Mouse (Mus musculus) neural tube, postnatal 0 days (tissue): ENCODE data around the gene Cyb5d2. TPM values are rescaled to one million over a fixed set of nuclear protein-coding genes. Genes with fewer than 3 reads are reported as not detected.

Experiments used
- polyA plus RNA-seq: library from polyadenylated mRNA; unstranded; fragments of >200 nt; fragmentation: Nextera tagmentation; extraction: Ambion mirVana; gene quantifications from 2 replicates; pipeline ENCODE4 v1.2.1, GENCODE M21; 2015

Gene Cyb5d2
- polyA plus RNA-seq = 8.7 and 10.5 TPM in 2 replicates

DNA sequence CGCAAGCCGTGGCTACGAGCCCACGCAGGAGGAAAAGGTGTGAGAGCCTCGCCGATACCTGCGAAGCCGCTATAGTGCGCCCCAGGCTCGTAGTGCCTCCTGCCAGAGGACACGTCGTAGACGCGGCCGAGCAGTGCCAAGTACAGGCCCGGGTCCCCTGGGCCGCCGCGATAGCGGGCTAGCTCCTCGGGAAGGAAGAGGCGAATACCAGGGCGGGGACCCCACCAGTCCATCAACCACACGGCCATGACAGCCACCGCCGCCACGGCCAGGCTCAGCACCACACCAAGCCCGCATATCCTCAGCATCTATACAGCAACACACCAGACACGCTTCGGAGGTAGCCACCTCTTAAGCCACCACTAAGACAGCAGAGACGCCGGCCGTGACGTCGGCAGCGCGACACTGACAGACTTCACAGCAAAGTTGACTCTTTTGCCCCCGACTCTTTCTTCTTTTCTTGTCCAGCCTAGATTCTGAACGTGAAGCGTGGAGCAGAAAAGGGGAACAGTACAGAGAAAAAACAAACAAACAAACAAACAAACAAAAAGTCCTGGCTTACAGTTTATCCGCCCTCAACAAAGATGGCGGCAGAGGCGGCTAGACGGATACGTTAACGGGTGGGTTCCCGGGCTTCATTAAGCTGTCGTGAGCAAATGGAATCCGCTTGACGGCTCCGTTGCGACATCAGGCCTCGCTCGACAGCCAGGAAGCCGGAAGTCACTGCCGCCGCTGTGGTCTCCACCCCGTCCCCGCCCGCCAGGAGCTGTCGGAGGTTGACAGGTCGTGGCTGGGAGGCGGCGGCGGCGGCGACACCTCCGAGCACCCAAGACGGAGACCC is at the start of gene Cyb5d2, which contains the start of gene Zzef1:
Gene Cyb5d2, minus strand, starts transcription at position 688 of the 841 bp plus-strand sequence.
Gene Zzef1, plus strand, starts transcription at position 772 of the 841 bp plus-strand sequence.

Other genes starting within 250 kb of the Cyb5d2 start
- gene Spns3, start 245.6 kb downstream of the Cyb5d2 start, polyA plus RNA-seq = 0.29 TPM in 1 of 2 replicates, not detected in the other
- 54.6 and 57.0 TPM in 2 replicates for gene Ube2g1, start 188.9 kb downstream of the Cyb5d2 start, polyA plus RNA-seq
- gene Ankfy1, start 106.1 kb downstream of the Cyb5d2 start, polyA plus RNA-seq = 10.3 and 12.7 TPM in 2 replicates
- gene Zzef1, start 84 bp upstream of the Cyb5d2 start, polyA plus RNA-seq = 10.4 and 12.6 TPM in 2 replicates
- 2.1 and 2.3 TPM in 2 replicates for gene Atp2a3, start 165.0 kb upstream of the Cyb5d2 start, polyA plus RNA-seq
- gene P2rx1, start 203.0 kb upstream of the Cyb5d2 start, polyA plus RNA-seq = 0.20 and 0.26 TPM in 2 replicates
- gene Camkk1, start 222.9 kb upstream of the Cyb5d2 start, polyA plus RNA-seq = 28.1 and 31.8 TPM in 2 replicates